Mouse (Mus musculus) myocyte (in vitro differentiated cells): ENCODE results near the gene Irf7.

Source experiments
- POLR2AphosphoS2 ChIP-seq: IDR thresholded peaks from one replicate; pipeline ENCODE4 v1.6.1; 2011; ENCODE audit warnings: low read depth, control low read depth; ENCODE audit not compliant: insufficient read length
- SRF ChIP-seq: IDR thresholded peaks from one replicate; pipeline ENCODE4 v1.6.1; 2011; ENCODE audit warnings: low read depth; ENCODE audit not compliant: control insufficient read depth, insufficient read length

DNA sequence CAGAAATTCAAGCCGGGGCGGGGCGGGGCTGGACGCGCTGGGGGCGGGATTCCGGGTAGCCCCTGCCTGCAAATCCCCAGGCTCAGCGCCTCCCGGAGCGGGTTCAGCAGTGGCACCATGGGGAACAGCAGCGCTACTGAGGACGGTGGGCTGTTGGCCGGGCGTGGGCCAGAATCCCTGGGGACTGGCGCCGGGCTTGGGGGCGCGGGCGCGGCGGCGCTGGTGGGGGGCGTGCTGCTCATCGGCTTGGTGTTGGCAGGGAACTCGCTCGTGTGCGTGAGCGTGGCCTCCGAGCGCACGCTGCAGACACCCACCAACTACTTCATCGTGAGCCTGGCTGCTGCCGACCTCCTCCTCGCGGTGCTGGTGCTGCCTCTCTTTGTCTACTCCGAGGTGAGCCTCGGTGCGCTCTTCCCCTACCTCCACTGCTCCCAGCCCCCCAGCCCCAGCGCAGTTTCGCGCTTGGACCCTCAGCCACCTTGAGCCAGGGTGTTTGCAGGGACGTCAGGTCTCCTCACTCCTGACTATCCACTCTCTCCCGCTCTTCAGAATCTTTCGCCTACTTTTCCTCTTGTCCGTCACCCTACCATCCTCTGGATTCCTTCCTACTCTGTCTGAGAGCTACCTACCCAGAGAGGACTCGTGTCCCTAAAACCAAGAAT, 25.8 kb upstream of the Irf7 start, which contains the start of gene Drd4:
- TF ChIP-seq POLR2AphosphoS2 (no peak), SRF (no peak)
